In the genomic region with DNA sequence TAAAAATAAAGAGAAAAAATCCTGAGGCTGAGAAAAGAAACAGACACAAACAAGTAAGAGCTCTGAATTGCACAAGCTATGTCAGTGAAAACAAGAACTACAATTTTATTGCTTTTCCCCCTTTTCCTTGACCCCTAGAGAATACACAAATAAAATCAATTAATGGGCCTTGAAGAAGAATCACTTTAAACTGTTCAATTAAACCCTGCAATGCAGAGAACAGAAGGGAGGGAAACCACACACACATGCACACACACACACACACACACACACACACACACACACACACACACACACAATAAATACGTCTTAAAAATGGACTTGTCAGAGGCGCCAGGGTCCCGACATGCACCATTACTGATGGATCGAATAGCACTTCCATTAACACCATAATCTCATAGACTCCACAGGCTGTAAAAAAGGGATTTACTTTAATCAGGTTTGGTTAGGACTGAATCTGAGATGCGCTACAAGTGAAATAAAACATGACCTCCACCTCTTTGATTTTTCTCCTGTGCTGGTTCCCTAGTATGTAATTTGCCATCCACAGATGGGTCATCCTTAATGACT, we compare ENCODE assay signal across 15 mouse cellular contexts.
"Had no signal": no experiment of that assay in that cellular context is flagged by ENCODE, and none has a peak within 500 bp of the region (broad histone marks: within the 10 kb centered on the region; RNA-seq: fewer than 3 reads in every experiment).

No protein-coding gene starts in this region.

- DNase-seq: kidney, adult 2 months; kidney, postnatal 36 days; layer of hippocampus, postnatal 36 days; liver, embryonic 13.5 days; lung, adult 2 months; lung, postnatal 14 days; lung, postnatal 4 days; midbrain, embryonic 14.5 days; thymus, adult 2 months; thymus, postnatal 14 days; thymus, postnatal 4 days had no signal

- H3K4me1 ChIP-seq: liver, embryonic 13.5 days had no signal

- H3K27me3 ChIP-seq: liver, embryonic 13.5 days had no signal

- H3K9me3 ChIP-seq: liver, embryonic 13.5 days had no signal

- H3K4me2 ChIP-seq: liver, embryonic 13.5 days; midbrain, embryonic 11.5 days had no signal

- H3K9ac ChIP-seq: liver, embryonic 13.5 days had no signal

- H3K36me3 ChIP-seq: liver, embryonic 13.5 days had no signal

- H3K4me3 ChIP-seq: left cerebral cortex, adult 2 months; liver, embryonic 13.5 days had no signal

- ATAC-seq: inflammation-experienced regulatory T-cells, adult 6 months; intestine, embryonic 16.5 days had no signal

- H3K27ac ChIP-seq: left cerebral cortex, adult 2 months; liver, embryonic 13.5 days had no signal
